Mouse (Mus musculus): ENCODE measurements at regions not wholly inside any gene's neighbourhood (a gene's known extent, or its start where the extent isn't known, plus 50 kb on each side); places are given as distances from the start of the nearest gene placed in this dataset.

GRCm38 (mm10) chr11:79825881-79826280 is 136.3 kb downstream of the Utp6 start:
- no peak for DNase-seq

GRCm38 (mm10) chr11:79823631-79824310 is 138.4 kb downstream of the Utp6 start:
- no peak for DNase-seq

GRCm38 (mm10) chr11:79821986-79822385 is 140.2 kb downstream of the Utp6 start:
- no peak for DNase-seq

GRCm38 (mm10) chr11:79815156-79815555 is 147.0 kb downstream of the Utp6 start:
- no peak for DNase-seq

GRCm38 (mm10) chr11:79806911-79807466 is 155.2 kb downstream of the Utp6 start:
- DNase-seq, result no peak

GRCm38 (mm10) chr11:79806417-79806816 is 155.8 kb downstream of the Utp6 start:
- no peak for DNase-seq

- DNase-seq, result peak; percentile 42
Observed at GRCm38 (mm10) chr11:79805981-79806415, 156.2 kb downstream of the Utp6 start.

GRCm38 (mm10) chr11:79803971-79804370 is 158.2 kb downstream of the Utp6 start:
- no peak for DNase-seq

- DNase-seq, result peak; percentile 77
Observed at GRCm38 (mm10) chr11:79803006-79803405, 159.2 kb downstream of the Utp6 start.

GRCm38 (mm10) chr11:79802566-79802965 is 159.6 kb downstream of the Utp6 start:
- no peak for DNase-seq

GRCm38 (mm10) chr11:79800256-79800655 is 161.9 kb downstream of the Utp6 start:
- DNase-seq, result no peak

- DNase-seq, result no peak
Observed at GRCm38 (mm10) chr11:79788251-79788741, 173.9 kb downstream of the Utp6 start.

- DNase-seq, result no peak
Observed at GRCm38 (mm10) chr11:79787766-79788165, 174.4 kb downstream of the Utp6 start.

GRCm38 (mm10) chr11:79784071-79784470 is 178.1 kb downstream of the Utp6 start:
- no peak for DNase-seq

- no peak for DNase-seq
Observed at GRCm38 (mm10) chr11:79781966-79782365, 180.2 kb downstream of the Utp6 start.

- no peak for DNase-seq
Observed at GRCm38 (mm10) chr11:79779756-79780155, 182.4 kb downstream of the Utp6 start.

GRCm38 (mm10) chr11:79778522-79778921 is 183.7 kb downstream of the Utp6 start:
- peak; percentile 49 for DNase-seq

- peak; percentile 79 for DNase-seq
Observed at GRCm38 (mm10) chr11:79777988-79778387, 184.2 kb downstream of the Utp6 start.

GRCm38 (mm10) chr11:79776577-79776976 is 185.6 kb downstream of the Rab11fip4 start:
- DNase-seq, result no peak

GRCm38 (mm10) chr11:79773755-79774154 is 182.7 kb downstream of the Rab11fip4 start:
- DNase-seq, result no peak

GRCm38 (mm10) chr11:79771431-79771830 is 180.4 kb downstream of the Rab11fip4 start:
- no peak for DNase-seq

- no peak for DNase-seq
Observed at GRCm38 (mm10) chr11:79767111-79767510, 176.1 kb downstream of the Rab11fip4 start.

GRCm38 (mm10) chr11:79766036-79766435 is 175.0 kb downstream of the Rab11fip4 start:
- no peak for DNase-seq

GRCm38 (mm10) chr11:79765396-79765795 is 174.4 kb downstream of the Rab11fip4 start:
- no peak for DNase-seq

Data from heart, postnatal 4 days (tissue).